ENCODE assay signal across 19 mouse cellular contexts in the genomic region with DNA sequence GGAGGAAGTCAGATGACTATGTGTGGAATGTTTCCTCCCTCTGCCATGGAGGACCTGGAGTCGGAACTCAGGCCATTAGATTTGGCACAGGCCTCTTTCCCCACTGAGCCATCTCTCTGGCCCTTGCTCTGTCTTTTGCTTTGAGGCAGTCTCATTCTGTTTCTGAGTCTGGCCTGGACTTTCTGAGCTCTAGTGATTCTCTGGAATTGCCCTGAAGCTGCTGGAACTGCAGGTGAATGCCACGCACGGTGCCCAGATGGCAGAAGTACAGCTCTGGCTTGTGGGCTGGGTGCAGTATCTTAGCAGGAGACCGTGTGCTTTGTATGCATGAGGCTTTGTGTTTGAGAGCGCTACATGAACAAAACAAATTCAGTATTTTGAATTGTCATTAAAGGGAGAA. TPM values are rescaled to one million over a fixed set of nuclear protein-coding genes. Genes with fewer than 3 reads are reported as not detected.
DNase-seq lines count a peak whose midpoint lies in the region; ATAC-seq and TF ChIP-seq lines count a peak whose summit lies in the region.
"Had no signal": no experiment of that assay in that cellular context is flagged by ENCODE, and none has a peak within 500 bp of the region (broad histone marks: within the 10 kb centered on the region; RNA-seq: fewer than 3 reads in every experiment).

No protein-coding gene starts in this region.

- no peak overlapping the region for H3K4me2 ChIP-seq in embryonic facial prominence, embryonic 15.5 days (replicated peaks)
- H3K4me2 ChIP-seq: heart, embryonic 12.5 days; hindbrain, embryonic 14.5 days; limb, embryonic 15.5 days; liver, embryonic 15.5 days; midbrain, embryonic 12.5 days had no signal

- no peaks in the 10 kb centered on the region for H3K27me3 ChIP-seq in Patski
- H3K27me3 ChIP-seq in embryonic facial prominence, embryonic 15.5 days, result no peaks in the 10 kb centered on the region
- H3K27me3 ChIP-seq in hindbrain, embryonic 10.5 days (ENCODE audit: insufficient read depth, poor library complexity, severe bottlenecking), result peaks cover 9% of the 10 kb centered on the region
- H3K27me3 ChIP-seq: heart, embryonic 12.5 days; limb, embryonic 15.5 days had no signal

- no peak overlapping the region for H3K4me3 ChIP-seq in embryonic facial prominence, embryonic 15.5 days (replicated peaks)
- H3K4me3 ChIP-seq in hindbrain, embryonic 10.5 days, result no peak overlapping the region
- H3K4me3 ChIP-seq: heart, embryonic 12.5 days; limb, embryonic 15.5 days; liver, embryonic 15.5 days; midbrain, embryonic 12.5 days had no signal

- CTCF ChIA-PET in Patski (lab: Charles Lee), result interaction anchor here (1.7 to 3.3 kb wide), 2 partner anchors 13 to 80 kb away, joined by 4 to 8 read pairs; no protein-coding TSS in a partner anchor

- intact Hi-C loops in gastrocnemius, postnatal 36 days (cut with DNase I), result loop anchor here (10.0 kb wide), 1 partner anchor 86 kb away; no protein-coding TSS in a partner anchor

- no peak for DNase-seq in Patski (ENCODE audit: low read depth, low spot score)
- peak; percentile 66 to 79 for DNase-seq in kidney, adult 8-10 months
- peak; percentile 74 for DNase-seq in kidney, postnatal 14 days
- DNase-seq in embryo, embryonic 11 days, result no peak
- DNase-seq in hindbrain, embryonic 10.5 days (ENCODE audit: low spot score), result no peak
- no peak for DNase-seq in gastrocnemius, postnatal 36 days
- DNase-seq: adrenal gland, adult 8-10 months; heart, postnatal 14 days; retina, postnatal 1 day; right cerebral cortex, postnatal 4 days; thymus, postnatal 36 days had no signal

- WGBS in embryonic facial prominence, embryonic 15.5 days, result 58% methylated on average over 5 of the region's 5 CpGs
- WGBS in hindbrain, embryonic 10.5 days, result 89% methylated on average over 5 of the region's 5 CpGs

- no peaks in the 10 kb centered on the region for H3K9me3 ChIP-seq in embryonic facial prominence, embryonic 15.5 days (replicated peaks)
- H3K9me3 ChIP-seq in hindbrain, embryonic 10.5 days, result no peaks in the 10 kb centered on the region
- H3K9me3 ChIP-seq: heart, embryonic 12.5 days; limb, embryonic 15.5 days; liver, embryonic 15.5 days; midbrain, embryonic 12.5 days had no signal

- peaks cover 4% of the 10 kb centered on the region for H3K4me1 ChIP-seq in embryonic facial prominence, embryonic 15.5 days
- H3K4me1 ChIP-seq in hindbrain, embryonic 10.5 days (replicated peaks), result peaks cover under 1% of the 10 kb centered on the region; the same call in 1 of the 2 replicates
- H3K4me1 ChIP-seq: heart, embryonic 12.5 days; limb, embryonic 15.5 days; liver, embryonic 15.5 days had no signal

- H3K36me3 ChIP-seq in embryonic facial prominence, embryonic 15.5 days, result no peaks in the 10 kb centered on the region
- peaks cover 13% of the 10 kb centered on the region; the same call in 1 of the 2 replicates for H3K36me3 ChIP-seq in hindbrain, embryonic 10.5 days
- H3K36me3 ChIP-seq: limb, embryonic 15.5 days; liver, embryonic 15.5 days; midbrain, embryonic 12.5 days had no signal

- TF ChIP-seq CTCF in Patski (IDR thresholded peaks at IDR 0.05), result no peak

- POLR2A ChIA-PET in Patski (lab: Charles Lee), result interaction anchor here (1.6 kb wide), 1 partner anchor 80 kb away, joined by 3 read pairs; no protein-coding TSS in a partner anchor

- no peak overlapping the region for H3K9ac ChIP-seq in embryonic facial prominence, embryonic 15.5 days
- H3K9ac ChIP-seq: heart, embryonic 12.5 days; hindbrain, embryonic 14.5 days; limb, embryonic 15.5 days; liver, embryonic 15.5 days; midbrain, embryonic 12.5 days had no signal

- ATAC-seq in Patski, result peak; percentile 82
- ATAC-seq in embryonic facial prominence, embryonic 15.5 days (ENCODE audit: insufficient number of reproducible peaks, low FRiP score, low TSS enrichment, low read depth), result no peak
- ATAC-seq: forebrain, embryonic 14.5 days; lung, postnatal 0 days had no signal

- 0 out of 2 replicates have a peak overlapping the region, but pooled peaks have one; percentile 36 for H3K27ac ChIP-seq in embryonic facial prominence, embryonic 15.5 days (replicated peaks)
- H3K27ac ChIP-seq in hindbrain, embryonic 10.5 days, result no peak overlapping the region
- H3K27ac ChIP-seq: hindbrain, embryonic 14.5 days; limb, embryonic 15.5 days; liver, embryonic 15.5 days; midbrain, embryonic 12.5 days had no signal

- in situ Hi-C loops in Patski (cut with MboI; ENCODE audit: low pct_unique_long_range_greater_than_20kb), result no loop called here

RNA-seq across cellular contexts. Expression of gene Myo6, which starts 5.9 kb away (rescaled TPM):
- 108 TPM for polyA plus RNA-seq in Patski (2021)
- polyA plus RNA-seq in embryonic facial prominence, embryonic 15.5 days (2015; fragmentation: Nextera tagmentation; extraction: Ambion mirVana), result 23.3 and 24.7 TPM in 2 replicates
- polyA plus RNA-seq in hindbrain, embryonic 10.5 days (2016; fragmentation: Nextera tagmentation; extraction: Ambion mirVana), result 8.8 and 11.2 TPM in 2 replicates
- total RNA-seq in gastrocnemius, postnatal 36 days (2021), result 1 to 10 TPM; 6.4 to 8.3 TPM

Comparison
In these comparisons a context has a peak if more than half of its experiments do, and no peak if none do; other contexts are left out.
1. DNase-seq: peak in kidney, adult 8-10 months (2 of 2) and kidney, postnatal 14 days (single experiment); none in Patski (single experiment), embryo, embryonic 11 days (single experiment), hindbrain, embryonic 10.5 days (single experiment) and gastrocnemius, postnatal 36 days (0 of 2).